Mouse (Mus musculus) heart, adult 2 months (tissue): ENCODE data around the gene Zfp503. TPM values are rescaled to one million over a fixed set of nuclear protein-coding genes. Genes with fewer than 3 reads are reported as not detected.

ENCODE experiments used
- DNase-seq, 2 experiments: peaks; one replicate each; pipeline ENCODE4 v3.0.0; 2021
- H3K27ac ChIP-seq: fragments of 200-600 bp; 2 replicates; pipeline ENCODE4 v1.8.1; 2022
- H3K27me3 ChIP-seq: fragments of 200-500 bp; 2 replicates; pipeline ENCODE4 v1.6.1; 2012; ENCODE audit warnings: mild to moderate bottlenecking, low read length, inconsistent platforms, mixed read lengths; ENCODE audit not compliant: control insufficient read depth, insufficient read depth
- H3K36me3 ChIP-seq: fragments of 200-500 bp; 2 replicates; pipeline ENCODE4 v1.6.1; 2012; ENCODE audit warnings: low read length, inconsistent platforms; ENCODE audit not compliant: control insufficient read depth, insufficient read depth
- H3K4me1 ChIP-seq: fragments of 200-500 bp; 2 replicates; pipeline ENCODE4 v1.6.1; 2011; ENCODE audit warnings: low read length; ENCODE audit not compliant: control insufficient read depth, insufficient read depth
- H3K4me3 ChIP-seq: fragments of 200-600 bp; 2 replicates; pipeline ENCODE4 v1.8.1; 2022
- H3K79me2 ChIP-seq: fragments of 200-500 bp; replicated peaks from 2 replicates; pipeline ENCODE4 v1.6.1; 2012; ENCODE audit warnings: mild to moderate bottlenecking, inconsistent platforms, low read length, moderate library complexity, mixed read lengths; ENCODE audit not compliant: control insufficient read depth, insufficient read depth
- H3K9ac ChIP-seq: fragments of 200-500 bp; 2 replicates; pipeline ENCODE4 v1.6.1; 2012; ENCODE audit warnings: low read depth, mild to moderate bottlenecking, control low read depth, inconsistent platforms, low read length, mixed read lengths
- CTCF ChIP-seq: fragments of 200-600 bp; IDR thresholded peaks from 2 replicates; pipeline ENCODE4 v1.8.1; 2022; ENCODE audit warnings: antibody characterized with exemption, mild to moderate bottlenecking, moderate library complexity
- EP300 ChIP-seq: fragments of 200-500 bp; IDR thresholded peaks from 2 replicates; pipeline ENCODE4 v1.6.1; 2011; ENCODE audit warnings: low read depth, low read length, control low read depth; ENCODE audit not compliant: insufficient read depth
- POLR2A ChIP-seq: fragments of 200-500 bp; IDR thresholded peaks from 2 replicates; pipeline ENCODE4 v1.6.1; 2011; ENCODE audit warnings: mild to moderate bottlenecking, low read depth, low read length, control low read depth; ENCODE audit not compliant: insufficient read depth
- WGBS: fragments of 180-500 bp; shearing (Covaris S2); methylation state at CpG from one replicate; pipeline ENCODE4 v1.1.7; 2018; 5-methylcytosine and 5-hydroxymethylcytosine counted together
- intact Hi-C: fragments of 180-260 bp; cut with DNase I; formaldehyde crosslinking; loops from one replicate; pipeline ENCODE4 v1.15.1; 2025
- polyA plus RNA-seq: library from polyadenylated mRNA; depleted of rRNA; stranded (reverse); fragments of >200 nt; gene quantifications from 2 replicates; pipeline ENCODE4 v1.2.3, GENCODE M21; 2012
- total RNA-seq, 2 experiments: library from RNA; stranded (reverse); gene quantifications; 2 replicates each; pipeline ENCODE4 v1.2.3; 2021

Gene Zfp503
- total and polyA plus RNA-seq, 3 experiments: 1.4 to 1.5 (median 1.5) TPM

GRCm38 (mm10) chr14:21999588-21999987 lies 10.2 kb upstream of the Zfp503 start:
- Histone ChIP-seq H3K4me3 (no peak overlapping the region), H3K9ac (no peak overlapping the region), H3K27me3 (peaks cover 4% of the 10 kb centered on the region; the same call in 1 of the 2 replicates), H3K27ac (no peak overlapping the region), H3K36me3 (no peaks in the 10 kb centered on the region), H3K4me1 (no peaks in the 10 kb centered on the region; the same call in 1 of the 2 replicates), H3K79me2 (no peaks in the 10 kb centered on the region)
- 86% methylated on average over 4 of the region's 4 CpGs for WGBS
- TF ChIP-seq POLR2A (no peak), CTCF (no peak), EP300 (no peak)
- DNase-seq: no peak
- intact Hi-C loops: loop anchor here (5.0 kb wide), 1 partner anchor 158 kb away; no protein-coding TSS in a partner anchor

GRCm38 (mm10) chr14:21995031-21995754 lies 5.8 kb upstream of the Zfp503 start:
- Histone ChIP-seq H3K36me3 (no peaks in the 10 kb centered on the region), H3K27ac (peak overlapping the region; percentile 37), H3K4me1 (no peaks in the 10 kb centered on the region; the same call in 1 of the 2 replicates), H3K4me3 (peak overlapping the region; percentile 64), H3K79me2 (no peaks in the 10 kb centered on the region), H3K9ac (peak overlapping the region; percentile 62), H3K27me3 (peaks cover 5% of the 10 kb centered on the region; the same call in 1 of the 2 replicates)
- 1% methylated on average over 36 of the region's 36 CpGs for WGBS
- intact Hi-C loops: loop anchor here (5.0 kb wide), 1 partner anchor 162 kb away; no protein-coding TSS in a partner anchor
- no peak for TF ChIP-seq EP300
- no peak for TF ChIP-seq CTCF
- TF ChIP-seq POLR2A: no peak
- peak; percentile 74 to 75 for DNase-seq

- H3K36me3 ChIP-seq: no peaks in the 10 kb centered on the region
- H3K9ac ChIP-seq: no peak overlapping the region
- DNase-seq: no peak
- TF ChIP-seq CTCF (no peak), EP300 (no peak), POLR2A (no peak)
- H3K4me1 ChIP-seq: no peaks in the 10 kb centered on the region; the same call in 1 of the 2 replicates
- intact Hi-C loops: no loop called here
- peaks cover 7% of the 10 kb centered on the region; the same call in 1 of the 2 replicates for H3K27me3 ChIP-seq
- 24% methylated on average over 44 of the region's 44 CpGs for WGBS
- no peak overlapping the region; the same call in 1 of the 2 replicates for H3K27ac ChIP-seq
- H3K4me3 ChIP-seq: peak overlapping the region; percentile 64
- no peaks in the 10 kb centered on the region for H3K79me2 ChIP-seq
These were observed 4.9 kb upstream of the Zfp503 start for GRCm38 (mm10) chr14:21994061-21994990.

DNA sequence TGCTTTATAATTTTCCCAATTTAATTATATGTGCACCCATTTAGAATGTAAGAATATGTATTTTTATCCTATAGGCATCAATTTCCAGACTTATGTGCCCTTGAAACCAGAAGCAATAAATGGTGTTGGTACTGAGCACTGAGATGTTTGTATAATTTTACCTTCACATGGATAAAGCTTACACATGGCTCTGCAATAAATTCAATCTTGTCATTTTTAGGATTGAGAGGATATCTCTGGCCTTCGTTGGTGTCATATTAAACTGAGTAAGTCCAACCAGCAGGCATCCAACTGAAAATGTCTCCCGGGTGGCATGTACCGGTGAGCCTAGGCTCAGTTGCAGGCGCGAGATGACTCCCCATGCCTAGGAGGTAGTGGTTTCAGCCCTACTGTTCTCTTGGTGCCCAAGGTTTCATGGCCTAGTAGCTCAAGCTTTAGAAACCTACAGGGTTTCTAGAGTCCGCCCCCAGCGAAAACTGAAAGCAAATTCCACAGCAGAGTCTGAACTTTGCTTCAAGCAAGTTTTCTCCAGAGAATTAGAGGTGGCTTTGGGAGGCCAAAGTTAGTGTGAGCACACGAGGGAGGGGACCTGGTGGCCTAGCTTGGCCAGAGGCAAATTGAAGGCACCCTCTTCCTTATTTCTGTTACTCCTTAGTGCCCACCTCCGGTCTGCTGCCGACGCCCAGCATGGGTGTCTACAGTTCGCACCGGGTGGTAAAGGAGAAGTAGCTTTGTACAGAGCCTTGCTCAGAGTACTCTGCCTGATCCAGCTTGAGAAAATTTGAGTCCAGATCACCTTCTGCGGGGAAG lies 4.1 kb upstream of the Zfp503 start:
- no peak overlapping the region for H3K4me3 ChIP-seq

DNA sequence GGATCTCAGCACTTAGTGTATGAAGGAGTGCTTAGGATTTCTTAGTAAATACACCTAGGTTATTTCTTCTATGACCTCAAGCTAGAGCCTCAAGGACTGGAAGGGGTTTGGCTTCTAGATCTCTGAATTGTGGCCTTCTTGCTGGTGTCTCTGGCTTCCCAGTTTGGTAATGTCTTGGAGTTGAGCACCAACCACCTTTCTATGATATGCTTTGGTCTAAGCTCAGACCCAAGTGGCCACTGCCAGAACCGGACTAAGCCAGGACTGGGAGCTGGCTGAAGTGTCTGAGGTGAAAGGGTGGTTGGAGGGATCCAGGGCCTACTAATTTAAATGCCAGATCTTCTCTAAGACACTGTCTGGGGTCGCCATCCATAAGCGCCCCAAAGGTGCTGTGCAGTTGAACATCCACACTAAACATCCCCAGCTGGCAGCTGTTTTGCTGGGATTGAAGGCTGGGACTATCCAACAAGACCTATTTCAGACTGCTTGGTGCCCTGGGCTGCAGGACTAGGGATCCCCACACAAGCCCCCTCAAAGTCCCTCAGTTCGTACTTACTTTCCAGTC lies 3.0 kb upstream of the Zfp503 start:
- Histone ChIP-seq H3K27ac (no peak overlapping the region), H3K4me3 (no peak overlapping the region), H3K27me3 (peaks cover 8% of the 10 kb centered on the region; the same call in 1 of the 2 replicates), H3K79me2 (no peaks in the 10 kb centered on the region), H3K9ac (no peak overlapping the region), H3K4me1 (no peaks in the 10 kb centered on the region; the same call in 1 of the 2 replicates), H3K36me3 (no peaks in the 10 kb centered on the region)
- DNase-seq: no peak
- TF ChIP-seq POLR2A: no peak
- no peak for TF ChIP-seq CTCF
- TF ChIP-seq EP300: no peak
- intact Hi-C loops: no loop called here
- WGBS: 89% methylated on average over 4 of the region's 4 CpGs

More for the DNA sequence above, 4.1 kb upstream of the Zfp503 start:
- Histone ChIP-seq H3K27me3 (peaks cover 8% of the 10 kb centered on the region; the same call in 1 of the 2 replicates), H3K9ac (no peak overlapping the region), H3K79me2 (no peaks in the 10 kb centered on the region), H3K36me3 (no peaks in the 10 kb centered on the region), H3K4me1 (no peaks in the 10 kb centered on the region; the same call in 1 of the 2 replicates), H3K27ac (no peak overlapping the region; the same call in 1 of the 2 replicates)
- WGBS: 70% methylated on average over 14 of the region's 14 CpGs
- intact Hi-C loops: no loop called here
- TF ChIP-seq CTCF: no peak
- TF ChIP-seq POLR2A: no peak
- no peak for TF ChIP-seq EP300
- no peak for DNase-seq
